Mouse (Mus musculus): ENCODE results near the gene Rnd1.

Rnd1 gene

DNA sequence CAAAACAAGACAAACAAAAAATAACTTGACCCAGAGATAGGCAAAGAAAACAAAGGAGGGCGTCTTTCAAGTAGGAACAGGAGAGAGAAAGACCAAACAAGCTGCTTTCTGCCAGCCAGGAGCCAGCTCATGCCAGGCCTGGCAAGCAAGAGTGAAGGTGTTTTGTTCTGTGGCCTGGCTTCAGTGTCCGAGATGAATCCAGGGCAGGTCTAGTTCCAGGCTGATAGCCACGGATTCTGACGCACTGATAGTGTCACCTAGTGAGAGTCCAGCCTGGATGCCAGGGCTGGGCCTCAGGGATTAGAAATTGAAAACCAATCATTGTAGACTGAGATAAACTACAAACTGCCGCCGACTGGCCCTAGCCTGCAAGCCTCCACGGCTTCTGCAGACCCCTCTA, 716 bp upstream of the Rnd1 start:
- no peak for DNase-seq (ENCODE audit: low spot score)

DNA sequence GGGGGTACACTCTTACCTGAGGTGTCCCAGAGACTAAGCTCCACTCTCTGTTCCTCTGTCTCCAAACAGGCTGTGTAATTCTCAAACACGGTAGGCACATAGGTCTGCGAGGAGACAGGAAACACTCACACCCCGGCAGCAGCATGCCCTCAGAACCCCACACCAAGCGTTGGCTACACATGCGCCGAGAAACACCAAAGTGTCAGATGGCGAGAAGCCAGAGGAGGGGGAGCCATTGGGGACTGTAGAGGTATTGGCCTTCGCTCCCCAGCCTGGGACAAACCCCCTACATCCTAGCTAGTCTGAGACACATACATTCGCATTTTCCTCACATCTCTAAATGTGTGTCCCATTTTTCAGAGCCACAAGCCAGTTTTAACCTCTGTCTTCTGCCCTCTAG, 790 bp downstream of the Rnd1 start:
- DNase-seq (ENCODE audit: low spot score) = no peak

DNA sequence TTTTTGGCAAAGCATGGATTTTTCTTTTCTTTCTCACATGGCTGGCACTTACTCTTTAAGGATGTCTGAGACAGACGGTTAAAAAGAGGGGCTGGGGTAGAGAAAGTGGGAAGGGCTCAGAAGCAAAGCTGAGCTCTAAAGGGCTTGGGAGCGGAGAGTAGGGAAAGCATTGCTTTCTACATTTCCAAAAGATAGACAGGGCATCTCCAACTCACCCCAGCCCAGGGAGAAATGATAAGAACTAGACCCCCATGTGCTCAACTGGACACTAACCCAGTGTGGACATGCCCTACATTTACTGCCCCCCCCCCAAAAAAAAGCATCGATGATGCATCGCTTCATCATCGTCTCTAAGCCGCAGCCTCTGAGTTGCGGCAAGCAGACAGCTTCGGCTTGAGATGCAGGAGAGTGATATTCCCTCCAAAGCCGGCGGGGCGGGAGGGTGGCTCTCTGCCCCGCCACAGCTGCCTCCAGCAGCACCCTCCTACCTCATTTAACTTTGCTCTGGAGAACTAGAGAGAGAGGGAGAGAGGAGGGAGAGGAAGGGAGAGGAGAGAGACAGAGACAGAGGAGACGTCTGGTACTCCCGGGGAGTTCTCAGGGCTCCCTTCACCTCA, 1.5 kb downstream of the Rnd1 start:
- DNase-seq (ENCODE audit: low spot score) = no peak

DNA sequence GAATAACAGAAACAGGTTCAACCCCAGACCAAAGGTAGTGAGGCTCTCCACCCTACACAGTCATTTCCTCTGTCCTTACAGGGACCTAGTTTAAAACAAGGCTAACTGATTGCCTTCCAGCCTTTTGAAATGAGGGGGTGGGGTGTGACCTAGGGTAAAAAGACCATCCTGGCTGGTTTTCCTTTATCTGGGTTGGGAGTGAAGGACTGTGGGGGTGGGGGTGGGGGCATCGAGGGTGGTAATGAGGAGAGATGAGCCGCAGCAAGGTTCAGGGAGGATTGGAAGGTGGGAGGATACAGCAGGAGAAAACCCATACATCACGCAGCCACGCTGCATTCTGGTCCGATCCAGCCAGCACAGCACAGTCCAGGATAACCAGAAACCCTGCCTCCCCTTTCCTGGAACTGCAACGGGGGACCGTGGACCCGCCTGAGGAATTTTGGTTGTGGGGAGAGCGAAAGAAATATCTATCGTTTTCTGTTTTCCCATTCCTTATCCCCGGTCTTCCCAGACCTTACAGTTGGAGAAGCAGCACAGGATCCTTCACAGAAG, 2.2 kb downstream of the Rnd1 start:
- no peak for DNase-seq (ENCODE audit: low spot score)

DNA sequence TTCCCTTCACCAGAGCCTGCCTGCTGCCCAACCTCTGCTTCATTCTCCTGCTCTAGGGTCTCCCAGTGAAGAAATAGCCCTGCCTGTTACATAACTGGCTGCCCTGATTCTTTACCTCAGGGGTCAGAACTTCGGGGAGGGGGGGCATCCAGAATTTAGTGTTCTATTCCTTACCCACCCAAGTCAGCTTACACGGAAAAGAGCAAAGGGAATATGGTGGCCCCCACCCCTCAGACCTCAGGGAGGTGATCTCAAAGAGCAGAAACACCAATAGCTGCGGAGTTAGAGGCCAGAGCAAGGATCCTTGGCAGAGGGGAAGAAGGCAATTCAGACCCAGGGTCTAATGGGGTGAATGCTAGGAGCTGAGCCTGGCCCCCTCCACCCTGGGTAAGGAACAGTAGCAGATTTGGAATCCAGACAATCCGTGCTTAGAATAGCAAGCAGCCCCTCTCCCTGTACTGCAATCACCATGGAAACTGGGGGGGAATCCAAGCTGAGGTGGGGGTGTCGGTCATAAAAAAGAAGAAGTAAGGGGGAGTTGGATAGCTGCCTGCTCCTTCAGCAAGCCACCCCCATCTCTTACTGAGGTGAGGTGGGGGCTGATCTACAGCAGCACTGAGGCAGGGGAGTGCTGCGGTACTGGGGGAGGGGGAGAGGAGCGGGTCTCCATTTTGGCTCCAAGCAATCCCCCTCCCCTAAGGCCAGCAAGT, 2.8 kb downstream of the Rnd1 start:
- DNase-seq (ENCODE audit: low spot score) = no peak

DNA sequence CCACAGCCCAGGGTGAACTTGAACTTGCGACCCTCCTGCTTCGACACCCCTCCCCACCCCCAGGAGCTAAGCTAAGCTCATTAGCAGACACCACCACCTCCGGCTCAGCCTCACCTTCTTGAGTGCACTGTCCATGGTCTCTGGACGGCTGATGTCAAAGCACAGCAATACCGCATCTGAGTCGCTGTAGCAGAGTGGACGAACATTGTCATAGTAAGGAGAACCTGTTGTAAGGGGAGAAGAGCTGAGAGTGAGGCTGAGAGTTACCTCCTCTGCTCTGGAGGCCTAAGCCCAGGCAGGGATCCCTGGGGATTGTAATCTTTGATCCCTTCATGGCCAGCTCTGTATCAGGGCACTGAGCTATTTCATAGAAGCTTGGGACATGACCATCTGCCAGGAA, 3.5 kb downstream of the Rnd1 start:
- DNase-seq (ENCODE audit: low spot score) = no peak

DNA sequence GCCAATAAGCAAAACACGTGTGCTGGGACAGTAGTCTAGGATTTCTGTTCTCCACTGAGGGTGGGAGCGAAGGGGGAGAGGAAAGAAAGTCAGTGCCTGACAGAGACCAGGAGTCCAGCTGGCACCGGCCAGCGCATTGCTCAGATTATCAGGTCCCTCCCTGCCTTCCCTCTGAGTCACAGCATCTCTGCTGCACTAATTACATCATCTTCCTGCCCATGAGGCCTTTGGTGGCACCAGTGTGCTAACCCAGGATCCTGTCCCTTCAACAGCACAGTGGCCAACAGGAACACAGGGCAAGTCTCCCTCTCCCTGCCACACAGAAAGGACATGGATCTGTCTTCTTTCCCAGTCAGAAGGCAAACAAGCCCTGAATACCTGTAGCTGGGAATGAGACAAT, 4.7 kb downstream of the Rnd1 start:
- no peak for DNase-seq (ENCODE audit: low spot score)

DNA sequence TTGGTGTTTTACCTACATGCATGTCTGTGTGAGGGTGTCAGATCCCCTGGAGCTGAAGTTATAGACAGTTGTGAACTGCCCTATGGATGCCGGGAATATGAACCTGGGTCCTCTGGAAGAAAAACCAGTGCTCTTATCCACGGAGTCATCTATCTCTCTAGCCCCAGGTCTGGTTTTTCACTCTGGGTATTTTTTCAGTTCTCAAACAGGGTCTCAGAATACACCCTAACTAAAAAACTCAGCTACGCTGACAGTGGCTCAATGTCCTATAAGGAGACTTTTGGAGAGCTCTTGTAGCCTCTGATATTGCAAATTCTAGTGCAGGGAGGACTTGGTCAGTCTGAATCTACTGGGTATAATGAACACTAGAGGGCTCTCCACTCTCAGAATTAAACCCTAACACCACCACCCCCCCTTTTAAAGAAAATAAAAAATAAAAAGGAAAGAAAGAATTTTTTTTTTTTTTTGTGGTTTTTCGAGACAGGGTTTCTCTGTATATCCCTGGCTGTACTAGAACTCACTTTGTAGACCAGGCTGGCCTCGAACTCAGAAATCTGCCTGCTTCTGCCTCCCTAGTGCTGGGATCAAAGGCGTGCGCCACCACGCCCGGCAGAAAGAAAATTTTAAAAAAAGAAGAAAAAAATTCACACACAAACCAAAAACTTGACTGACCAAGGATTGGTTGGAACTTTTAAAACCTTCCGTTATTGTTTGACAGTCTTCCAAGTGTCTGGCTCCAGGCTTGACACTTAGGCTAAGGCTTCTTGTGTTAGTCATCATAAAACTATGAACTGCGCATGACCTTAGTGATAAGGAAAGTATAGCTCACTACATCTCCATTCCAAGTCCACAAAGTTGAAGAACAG, 13.0 kb downstream of the Rnd1 start:
- DNase-seq (ENCODE audit: low spot score) = peak; percentile 62

DNA sequence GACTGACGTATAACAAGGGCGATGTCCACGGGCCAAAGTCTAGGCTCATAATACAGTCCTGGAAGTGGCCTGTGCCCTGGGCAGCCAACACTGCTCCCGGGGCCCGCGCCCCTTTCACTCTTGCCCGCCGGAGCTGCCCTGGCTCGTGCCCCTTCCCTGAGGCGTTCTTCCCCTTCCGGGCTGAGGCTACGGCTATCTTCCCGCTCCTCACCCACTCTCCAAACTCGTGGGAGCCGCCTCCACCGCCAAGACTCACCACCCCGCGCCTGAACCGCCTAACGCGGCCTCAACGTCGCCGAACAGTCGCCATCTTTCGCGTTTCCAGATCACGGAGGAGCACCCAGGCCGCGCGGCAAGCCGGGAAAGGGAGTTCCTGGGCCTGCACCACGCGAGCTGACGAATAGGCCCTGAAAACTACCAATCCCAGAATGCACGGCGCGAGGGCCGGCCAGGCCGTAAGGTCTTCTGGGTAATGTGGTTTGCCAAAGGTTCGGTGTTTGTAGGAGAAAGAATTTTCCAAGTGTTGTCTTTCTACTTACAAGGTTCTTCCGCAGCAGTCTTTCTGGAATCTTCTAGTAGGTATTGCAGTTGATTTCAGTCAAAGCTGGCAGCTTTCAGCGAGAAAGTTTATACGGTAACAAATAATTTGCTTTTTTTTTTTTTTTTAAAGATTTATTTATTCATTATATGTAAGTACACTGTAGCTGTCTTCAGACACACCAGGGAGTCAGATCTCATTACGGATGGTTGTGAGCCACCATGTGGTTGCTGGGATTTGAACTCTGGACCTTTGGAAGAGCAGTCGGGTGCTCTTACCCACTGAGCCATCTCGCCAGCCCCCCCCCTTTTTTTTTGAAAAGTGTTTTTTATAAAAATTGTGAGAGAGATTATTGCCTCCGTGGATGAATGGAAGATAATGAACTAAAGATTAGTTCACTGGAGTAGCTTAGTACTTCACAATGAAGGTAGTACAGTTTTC, 14.4 kb downstream of the Rnd1 start, which contains the start of gene Ddx23:
Gene Ddx23, minus strand, starts transcription at position 328 of the 979 bp plus-strand sequence.
- DNase-seq (ENCODE audit: low spot score) = peak; percentile 97

DNA sequence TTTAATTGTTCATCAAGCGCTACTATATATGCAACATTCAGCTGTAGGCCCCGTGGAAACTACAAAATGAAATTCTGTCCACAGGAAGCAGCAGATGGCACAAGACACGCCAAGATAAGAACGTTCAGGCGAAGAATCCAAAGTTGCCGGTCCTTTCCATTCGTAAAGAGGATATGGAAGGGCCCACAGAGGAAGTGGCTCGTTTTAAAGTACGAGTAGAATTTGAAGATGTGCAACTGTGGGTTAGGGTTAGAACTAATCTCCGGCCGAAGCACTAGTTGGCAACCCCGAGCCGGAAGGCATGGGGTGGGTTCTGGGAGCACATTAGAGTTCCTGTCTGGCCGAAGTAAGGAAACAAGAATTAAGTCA, 15.1 kb downstream of the Rnd1 start:
- DNase-seq (ENCODE audit: low spot score) = no peak

DNA sequence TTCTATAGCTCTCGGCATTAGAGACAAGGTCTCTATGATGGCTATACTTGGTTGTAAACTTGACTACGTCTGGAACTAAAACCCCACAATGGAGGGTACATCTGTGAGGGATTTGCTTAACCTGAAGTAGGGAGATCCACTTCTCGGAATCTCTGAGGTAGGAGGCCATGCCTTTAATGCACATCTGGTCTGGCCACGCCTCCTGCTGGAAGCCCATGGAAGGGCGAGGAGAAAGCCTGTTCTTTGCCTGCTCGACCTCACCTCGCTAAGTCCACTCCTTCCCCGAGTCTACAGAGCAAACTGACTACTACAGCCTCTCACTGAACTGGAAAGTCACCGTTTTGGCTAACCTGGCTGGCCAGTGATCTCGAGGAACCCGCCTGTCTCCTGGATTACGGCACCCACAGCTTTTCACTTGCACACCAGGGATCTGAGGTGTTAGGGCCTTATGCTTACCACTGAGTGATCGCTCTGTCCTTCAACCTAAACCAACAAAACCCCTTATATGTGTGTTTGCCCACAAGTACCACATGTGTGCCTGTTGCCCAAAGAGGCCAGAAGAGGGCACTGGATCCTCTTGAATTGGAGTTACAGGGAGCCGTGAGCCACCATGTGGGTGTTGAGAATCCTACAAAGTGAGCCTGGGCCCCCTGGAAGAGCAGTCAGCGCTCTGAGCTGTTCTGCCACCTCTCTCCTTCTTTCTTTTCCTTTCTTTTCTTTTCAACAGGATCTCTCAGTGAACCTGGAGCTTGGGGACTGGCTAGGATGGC, 20.1 kb downstream of the Rnd1 start:
- DNase-seq (ENCODE audit: low spot score) = no peak

DNA sequence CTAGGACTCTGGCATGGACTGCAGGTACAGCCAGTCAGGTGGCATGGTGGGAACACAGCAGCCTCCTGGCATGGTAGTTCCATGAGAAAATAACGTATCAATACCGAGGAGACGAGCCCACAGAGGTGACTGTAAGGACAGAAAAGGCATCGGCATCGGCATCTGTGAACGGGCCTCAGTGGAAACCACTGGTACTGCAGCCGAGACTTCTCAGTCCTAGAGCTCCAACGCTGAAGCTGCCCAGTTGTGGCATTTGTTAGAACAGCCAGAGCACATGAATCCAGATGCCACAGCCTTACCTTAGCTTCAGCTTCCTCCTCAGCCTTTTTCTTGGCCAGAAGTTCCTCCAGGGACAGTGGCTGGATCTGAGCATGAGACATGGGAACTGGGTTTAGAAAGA, 25.1 kb downstream of the Rnd1 start:
- no peak for DNase-seq (ENCODE audit: low spot score)

DNA sequence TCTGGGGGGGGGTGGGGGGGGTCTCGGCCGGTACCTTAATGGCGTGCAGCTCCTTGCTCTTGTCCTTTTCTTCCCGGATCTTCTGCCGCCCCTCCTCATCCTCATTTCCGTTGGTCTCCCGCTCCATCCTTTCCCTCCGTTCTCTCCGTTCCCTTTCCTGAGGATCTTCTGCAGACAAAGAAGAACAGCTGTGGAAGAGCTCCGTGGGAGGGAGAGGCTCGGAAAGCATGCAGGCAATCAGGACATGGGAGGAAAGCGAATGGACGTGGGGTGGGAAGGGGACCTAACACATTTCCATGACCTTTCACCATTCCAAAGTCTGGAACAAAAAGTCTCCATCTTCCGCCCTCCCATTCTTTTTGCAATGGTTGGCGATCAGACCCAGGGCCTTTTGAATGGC, 25.8 kb downstream of the Rnd1 start:
- DNase-seq (ENCODE audit: low spot score) = no peak

DNA sequence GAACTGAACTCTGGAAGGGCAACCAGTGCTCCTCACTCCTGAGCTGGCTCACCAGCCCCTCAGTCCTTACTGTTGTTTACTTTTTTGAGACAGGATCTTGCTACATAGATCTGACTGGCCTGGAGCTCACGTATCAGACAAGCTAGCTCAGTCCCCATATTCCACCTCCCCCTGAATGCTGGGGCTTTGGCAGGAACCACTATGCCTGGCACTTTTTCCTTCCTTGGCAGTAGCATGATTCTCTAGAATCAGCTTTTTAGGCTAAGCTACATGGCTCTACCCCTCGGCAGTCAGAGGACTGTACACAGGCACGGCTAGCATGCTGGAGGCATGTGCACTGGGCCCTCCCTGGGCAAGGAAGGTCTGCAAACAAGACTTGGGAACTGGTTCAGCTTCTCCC, 29.2 kb downstream of the Rnd1 start:
- no peak for DNase-seq (ENCODE audit: low spot score)

DNA sequence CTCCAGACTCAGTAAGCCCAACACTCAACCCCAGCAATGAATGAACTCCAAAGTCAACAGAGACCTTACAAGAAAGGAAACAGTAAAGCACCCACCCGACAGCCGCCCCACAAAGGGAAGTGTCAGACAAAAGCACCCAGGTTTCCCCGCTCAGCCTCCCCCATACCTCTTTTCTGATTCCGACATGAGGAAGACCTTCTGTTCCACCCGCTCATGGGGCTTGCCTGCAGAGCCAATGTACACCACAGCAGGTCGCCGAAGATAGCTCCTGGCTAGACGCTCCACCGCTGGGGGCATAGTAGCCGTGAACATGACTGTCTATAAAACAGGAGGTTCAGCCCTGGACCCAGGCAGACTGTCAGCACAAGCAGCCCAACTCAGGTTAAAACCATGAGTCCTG, 30.0 kb downstream of the Rnd1 start:
- no peak for DNase-seq (ENCODE audit: low spot score)

DNA sequence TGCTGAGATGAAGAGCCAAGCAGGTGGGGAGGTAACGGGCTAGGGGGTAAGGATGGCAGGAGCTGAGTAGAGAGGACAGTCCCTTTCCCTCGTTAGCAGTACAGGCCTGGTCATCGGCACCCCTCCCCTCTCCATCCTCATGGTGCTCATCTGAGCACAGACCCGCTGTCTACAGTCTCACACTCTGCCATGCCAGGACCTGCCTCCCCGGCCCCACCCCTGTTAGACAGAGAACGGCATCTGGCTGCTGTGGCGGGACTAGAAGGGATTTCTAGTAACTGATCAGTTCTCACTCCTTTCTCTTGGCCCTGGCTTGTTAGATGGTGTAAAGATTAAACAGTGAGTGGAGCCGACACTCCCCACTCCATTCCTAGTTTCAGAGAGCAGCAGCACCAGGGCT, 30.5 kb downstream of the Rnd1 start:
- no peak for DNase-seq (ENCODE audit: low spot score)

DNA sequence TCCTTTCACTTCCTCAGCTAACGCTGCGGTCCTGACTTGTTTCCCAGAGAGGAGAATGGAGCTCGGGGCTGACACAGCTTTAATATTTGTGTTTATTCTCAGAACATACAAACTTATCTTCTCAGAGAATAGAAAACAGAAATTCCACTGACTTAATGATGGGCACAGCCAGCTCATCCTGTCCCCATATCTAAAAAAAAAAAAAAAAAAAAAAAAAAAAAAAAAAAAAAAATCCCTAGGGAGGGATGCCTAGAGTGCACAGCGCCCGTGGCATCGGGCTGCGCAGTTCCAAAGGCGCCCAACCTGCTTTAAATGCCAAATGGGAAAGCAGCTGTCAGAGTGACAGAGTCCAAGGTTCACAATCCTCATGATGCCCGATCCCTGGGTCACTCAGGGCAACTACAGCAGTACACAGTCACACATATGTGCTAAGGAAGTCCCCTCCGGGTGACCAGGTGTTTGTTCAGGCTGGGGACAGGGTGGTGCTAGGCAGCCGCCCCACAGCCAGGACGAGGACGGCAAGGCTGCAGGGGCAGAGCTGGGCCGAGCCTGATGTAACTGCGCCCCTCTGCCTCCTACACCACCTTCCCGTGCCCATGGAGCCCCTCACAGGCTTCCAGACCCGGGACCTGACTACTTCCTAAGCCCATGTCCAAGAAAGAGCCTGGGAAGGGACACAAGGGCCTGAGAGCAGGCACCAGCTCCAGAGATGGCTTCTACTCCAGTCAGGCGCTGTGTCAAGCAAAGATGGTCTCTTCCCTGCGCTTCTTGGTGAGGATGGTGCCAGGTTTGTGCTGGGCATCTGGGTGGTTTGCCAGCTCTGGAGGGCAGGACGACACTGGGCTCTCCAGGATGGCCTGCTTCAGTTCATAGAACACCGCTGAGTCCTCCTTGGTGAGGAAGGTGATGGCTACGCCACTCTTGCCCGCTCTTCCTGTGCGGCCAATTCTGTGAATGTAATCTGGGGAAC, 31.9 kb downstream of the Rnd1 start:
- DNase-seq (ENCODE audit: low spot score) = no peak

DNA sequence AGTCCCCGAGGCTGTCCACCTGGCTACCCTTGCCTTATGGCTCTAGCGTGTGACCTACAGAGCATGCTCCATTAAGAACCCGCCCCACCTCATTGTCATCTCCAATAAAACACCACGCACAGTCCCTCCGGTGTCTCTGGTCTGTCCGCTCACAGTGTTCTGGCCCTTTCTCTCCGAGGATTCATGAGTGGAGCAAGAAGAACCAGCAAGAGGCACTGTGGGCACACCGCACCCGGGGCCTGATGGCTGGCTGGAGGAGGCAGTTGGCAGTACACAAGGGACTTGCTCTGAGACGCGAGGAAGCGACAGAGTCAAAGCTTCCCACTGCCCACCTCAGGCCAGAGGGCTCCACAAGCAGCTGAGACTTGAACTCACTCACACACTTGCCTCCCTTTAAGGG, 32.9 kb downstream of the Rnd1 start:
- no peak for DNase-seq (ENCODE audit: low spot score)

DNA sequence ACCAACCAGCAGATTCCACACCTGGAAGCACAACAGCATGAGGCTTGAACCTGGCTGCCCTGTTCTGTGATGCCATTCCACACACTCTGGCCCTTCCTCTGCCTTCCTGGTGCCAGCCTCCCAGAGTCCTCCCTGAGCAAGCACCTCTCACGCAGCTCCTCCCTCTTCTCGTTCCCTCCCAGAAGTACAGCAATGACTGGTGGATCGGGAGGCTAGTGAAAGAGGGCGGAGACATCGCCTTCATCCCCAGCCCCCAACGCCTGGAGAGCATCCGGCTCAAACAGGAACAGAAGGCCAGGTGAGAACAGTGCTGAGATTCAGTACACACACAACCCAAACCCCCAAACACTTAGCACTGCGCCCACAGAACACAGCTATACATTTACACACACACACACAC, 37.1 kb downstream of the Rnd1 start:
- no peak for DNase-seq (ENCODE audit: low spot score)

DNA sequence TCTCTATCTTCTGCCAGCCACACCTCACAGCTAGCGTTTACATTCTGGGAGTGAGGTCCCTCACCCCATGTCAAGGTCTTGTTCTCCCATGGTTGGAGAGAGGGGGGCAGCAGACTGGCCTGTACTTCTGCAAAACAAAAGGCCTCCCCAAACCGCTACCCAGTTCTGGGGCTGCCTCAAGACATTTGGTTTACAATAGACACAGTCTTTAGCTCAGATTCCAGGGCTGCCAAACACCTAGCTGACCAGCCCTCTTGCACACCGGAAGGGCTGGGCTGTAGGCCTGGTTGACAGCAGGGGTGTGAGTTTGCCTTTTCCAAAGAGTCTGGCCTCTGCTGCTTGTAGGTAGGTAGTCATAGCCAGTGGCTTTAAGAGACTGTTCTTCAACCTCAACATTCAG, 40.1 kb downstream of the Rnd1 start:
- no peak for DNase-seq (ENCODE audit: low spot score)

All from retina, embryonic 14.5 days (tissue).